Mouse (Mus musculus) adrenal gland (tissue): ENCODE results near the gene Tmem72.

ENCODE experiments used
- intact Hi-C: fragments of 180-260 bp; cut with DNase I; formaldehyde crosslinking; loops from one replicate; pipeline ENCODE4 v1.15.1; 2025
- microRNA-seq, 2 experiments: library from miRNA; unstranded; fragments of <30 nt; microRNA quantifications; one replicate each; pipeline ENCODE4; 2019

The Tmem72 gene

DNA sequence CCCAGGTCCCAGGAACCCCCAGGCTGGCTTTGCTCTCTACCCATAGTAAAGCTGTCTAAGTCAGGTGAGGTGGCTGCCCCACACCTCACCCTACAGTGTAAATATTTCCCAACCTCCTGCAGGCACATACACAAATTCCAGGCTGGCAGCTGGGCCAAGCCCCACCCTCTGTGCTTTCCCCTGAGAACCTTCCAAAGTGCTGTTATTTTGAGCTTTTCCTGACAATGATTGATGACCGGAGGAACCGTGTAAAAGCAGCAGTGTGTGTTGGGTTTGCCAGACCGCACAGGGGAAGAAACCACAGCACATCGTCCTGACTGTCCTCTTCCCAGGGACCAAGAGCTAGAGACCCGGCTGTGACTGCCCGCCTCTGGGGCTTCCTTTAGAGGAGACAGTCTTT is 66.3 kb downstream of the Tmem72 start, which contains the start of gene Depp1:
Depp1 (plus strand) TSS at position 204 of the 400 bp plus-strand sequence.
- intact Hi-C loops, result loop anchor here (5.0 kb wide), 2 partner anchors 47 to 117 kb away; no protein-coding TSS in a partner anchor

DNA sequence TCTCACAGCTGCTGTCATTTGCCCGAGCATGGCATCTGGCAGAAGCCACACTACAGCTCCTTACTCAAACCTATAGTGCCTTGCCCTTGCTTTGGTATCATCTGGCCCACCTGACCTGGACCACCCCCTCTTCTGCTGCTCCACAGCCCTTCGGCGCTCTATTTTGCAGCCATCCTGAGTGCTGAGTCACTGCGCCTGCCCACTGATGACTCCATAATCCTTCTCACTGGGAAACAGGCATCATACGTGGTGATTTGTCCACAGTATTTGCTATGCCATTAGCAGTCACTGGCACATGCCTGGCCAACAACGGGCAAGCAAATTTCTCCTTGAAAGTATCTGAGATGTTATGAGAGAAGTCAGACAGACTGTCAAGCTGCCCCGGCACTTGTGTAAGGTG is 66.9 kb downstream of the Tmem72 start:
- intact Hi-C loops, result loop anchor here (5.0 kb wide), 2 partner anchors 47 to 117 kb away; no protein-coding TSS in a partner anchor

DNA sequence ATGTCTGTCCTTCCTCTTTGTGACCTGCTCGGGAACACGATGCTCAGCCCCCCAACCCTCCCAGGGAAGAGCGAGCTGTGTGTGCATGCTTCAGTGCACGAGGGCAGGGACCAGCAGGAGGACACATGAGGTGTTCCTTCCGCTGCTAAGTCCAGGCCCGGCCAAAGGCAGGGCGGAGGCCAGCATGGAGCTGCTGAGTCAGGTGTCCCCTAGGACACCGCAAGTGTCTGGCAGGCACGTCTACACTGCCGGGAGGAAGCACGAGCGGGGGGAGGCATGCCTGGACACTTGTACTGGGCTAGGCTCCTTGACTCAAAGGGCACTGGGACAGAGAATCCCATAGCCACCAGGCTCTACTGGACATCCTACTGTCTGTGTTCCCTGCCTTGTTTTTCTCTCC is 69.0 kb downstream of the Tmem72 start:
- intact Hi-C loops, result no loop called here

DNA sequence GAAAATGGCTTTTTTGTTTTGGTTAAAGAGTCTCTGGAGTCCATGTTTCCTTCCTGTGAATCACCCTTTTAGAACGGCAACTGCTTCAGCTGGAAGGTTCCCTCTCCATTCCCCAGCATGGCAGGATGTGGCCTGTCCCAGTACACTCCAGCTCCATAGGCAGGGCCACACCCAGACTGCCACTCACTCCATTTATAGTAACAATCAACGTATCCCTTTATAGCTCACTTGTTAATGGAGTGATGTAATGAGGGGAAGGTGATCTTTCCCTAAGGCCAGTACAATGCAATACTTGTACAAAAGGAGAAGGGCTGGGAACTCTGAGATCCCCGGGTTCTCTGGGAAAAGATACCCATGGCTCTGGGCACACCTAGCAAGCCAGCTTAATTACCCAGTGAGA is 72.4 kb downstream of the Tmem72 start:
- intact Hi-C loops, result no loop called here

DNA sequence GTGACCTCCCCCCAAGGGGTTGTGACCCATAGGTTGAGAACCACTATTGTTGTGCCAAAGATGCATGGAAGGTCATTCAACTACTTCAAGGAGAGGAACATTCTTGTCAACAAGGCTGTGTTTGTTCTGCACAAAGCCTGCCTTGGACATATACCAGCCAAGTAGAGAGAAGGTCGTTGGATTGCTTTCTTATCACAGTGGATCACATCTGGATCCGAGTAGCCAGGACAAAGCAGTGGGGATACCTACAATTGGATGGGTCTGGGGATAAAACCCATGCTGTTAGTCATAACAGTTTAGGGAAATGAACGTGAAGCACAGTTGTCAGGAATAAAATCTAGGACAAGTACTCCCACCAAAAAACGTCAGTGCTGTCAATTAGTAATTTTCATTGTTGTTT is 72.8 kb downstream of the Tmem72 start:
- intact Hi-C loops, result no loop called here

DNA sequence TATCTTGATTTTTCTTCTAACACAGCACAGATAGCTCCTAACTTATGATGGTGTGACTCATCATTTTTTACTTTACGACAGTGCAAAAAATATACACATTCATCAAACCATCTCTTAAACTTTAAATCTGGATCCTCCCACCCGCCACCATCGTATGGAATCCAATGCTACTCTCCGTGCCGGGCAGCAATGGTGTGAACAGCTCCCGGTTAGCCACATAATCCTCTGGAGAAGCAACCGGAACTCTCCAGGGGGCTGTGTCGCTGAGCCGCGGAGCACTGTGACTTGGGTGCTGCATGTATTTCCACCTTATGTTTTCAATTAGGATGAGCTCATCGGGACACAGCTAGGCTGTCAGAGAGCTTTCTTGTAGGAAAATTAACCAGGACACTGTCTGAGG is 73.8 kb downstream of the Tmem72 start:
- intact Hi-C loops, result no loop called here

DNA sequence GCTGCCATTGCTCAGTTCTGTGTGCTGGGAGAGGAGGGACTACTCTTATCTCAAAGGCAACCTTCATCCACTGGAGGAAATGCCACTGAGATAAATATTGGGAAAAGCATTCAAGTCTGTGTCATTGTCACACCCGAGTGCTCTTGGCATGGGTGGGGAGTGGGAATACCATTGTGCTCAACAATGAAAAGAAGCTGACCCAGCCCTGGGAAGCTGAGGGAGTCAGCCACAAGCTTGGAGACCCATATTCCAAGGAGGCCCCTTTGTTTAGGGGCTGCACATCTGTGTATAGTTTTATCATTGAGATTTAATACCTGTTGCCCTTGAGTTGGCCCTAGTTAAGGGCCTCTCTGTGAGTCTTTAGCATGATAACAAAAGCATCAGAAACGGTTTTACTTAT is 77.0 kb downstream of the Tmem72 start:
- intact Hi-C loops, result loop anchor here (10.0 kb wide), 1 partner anchor 1185 kb away; no protein-coding TSS in a partner anchor

DNA sequence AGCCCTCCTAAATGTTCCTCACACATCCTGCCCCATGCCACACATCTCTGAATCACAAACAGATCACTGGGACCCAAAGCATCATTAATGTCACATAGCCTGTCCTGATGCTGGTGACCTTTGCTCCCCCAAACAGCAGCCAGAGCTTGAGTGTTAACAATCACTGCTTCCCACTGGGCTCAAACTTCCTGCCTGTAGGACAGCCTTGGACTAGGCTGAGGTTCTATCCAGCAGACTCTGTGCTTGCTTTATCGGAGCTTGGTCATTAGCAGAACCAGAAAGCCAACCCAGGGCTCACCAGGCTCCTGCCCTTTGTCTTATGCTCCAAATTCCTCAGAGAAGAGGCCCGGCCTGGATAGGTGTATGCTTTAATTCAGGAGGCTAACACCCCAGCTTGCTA is 77.8 kb downstream of the Tmem72 start:
- intact Hi-C loops, result loop anchor here (10.0 kb wide), 1 partner anchor 1186 kb away; no protein-coding TSS in a partner anchor

DNA sequence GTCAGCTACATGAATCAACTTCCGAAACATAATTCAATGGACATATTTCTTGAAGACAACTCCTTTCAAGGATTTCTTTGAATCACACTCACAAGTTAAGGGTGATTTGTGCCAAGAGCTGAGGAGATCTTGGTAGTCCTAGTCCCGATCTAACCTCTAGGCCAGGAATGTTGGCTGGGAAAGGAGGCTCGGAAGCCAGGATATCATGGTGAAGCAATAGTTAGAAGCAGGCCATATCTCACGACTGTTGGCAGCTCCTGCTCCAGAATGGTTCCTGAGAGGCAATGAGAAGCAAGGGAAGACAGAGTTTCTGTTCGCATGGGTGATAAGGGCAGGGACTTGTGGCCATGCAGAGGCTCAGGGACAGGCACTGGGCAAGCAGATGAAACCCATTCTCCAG is 79.2 kb downstream of the Tmem72 start:
- intact Hi-C loops, result loop anchor here (10.0 kb wide), 1 partner anchor 1187 kb away; no protein-coding TSS in a partner anchor

DNA sequence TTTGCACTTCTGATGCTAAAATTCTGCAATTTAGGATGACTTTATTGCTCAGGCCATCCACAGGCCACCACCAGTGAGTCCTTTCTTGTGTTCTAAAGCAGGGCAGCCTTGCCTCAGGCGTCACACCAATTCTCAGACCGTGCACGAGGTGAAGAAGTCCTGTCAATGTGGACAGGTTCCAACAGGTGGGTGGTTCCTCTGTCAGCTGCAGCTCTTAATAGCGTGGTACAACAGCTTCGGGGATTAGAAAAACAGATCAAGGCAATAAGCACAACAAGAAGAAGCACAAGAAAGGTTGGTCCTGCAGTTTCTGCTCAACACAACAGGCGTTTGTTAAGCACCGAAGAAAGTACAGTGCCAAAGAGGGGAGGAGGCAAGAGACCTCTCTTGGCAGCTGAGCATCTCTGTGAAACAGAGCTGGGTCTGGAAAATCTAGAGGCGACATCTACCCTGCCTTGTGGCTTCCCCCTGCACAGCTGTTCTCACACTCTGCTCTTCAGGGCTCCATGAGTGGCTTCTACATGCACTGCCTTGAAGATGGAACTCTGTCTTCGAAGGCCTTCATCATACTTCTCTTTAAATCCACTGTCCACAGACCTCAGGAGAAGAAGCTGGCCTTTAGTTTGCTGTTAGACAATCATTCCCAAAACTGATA is 80.0 kb downstream of the Tmem72 start:
- intact Hi-C loops, result loop anchor here (10.0 kb wide), 1 partner anchor 1188 kb away; no protein-coding TSS in a partner anchor

DNA sequence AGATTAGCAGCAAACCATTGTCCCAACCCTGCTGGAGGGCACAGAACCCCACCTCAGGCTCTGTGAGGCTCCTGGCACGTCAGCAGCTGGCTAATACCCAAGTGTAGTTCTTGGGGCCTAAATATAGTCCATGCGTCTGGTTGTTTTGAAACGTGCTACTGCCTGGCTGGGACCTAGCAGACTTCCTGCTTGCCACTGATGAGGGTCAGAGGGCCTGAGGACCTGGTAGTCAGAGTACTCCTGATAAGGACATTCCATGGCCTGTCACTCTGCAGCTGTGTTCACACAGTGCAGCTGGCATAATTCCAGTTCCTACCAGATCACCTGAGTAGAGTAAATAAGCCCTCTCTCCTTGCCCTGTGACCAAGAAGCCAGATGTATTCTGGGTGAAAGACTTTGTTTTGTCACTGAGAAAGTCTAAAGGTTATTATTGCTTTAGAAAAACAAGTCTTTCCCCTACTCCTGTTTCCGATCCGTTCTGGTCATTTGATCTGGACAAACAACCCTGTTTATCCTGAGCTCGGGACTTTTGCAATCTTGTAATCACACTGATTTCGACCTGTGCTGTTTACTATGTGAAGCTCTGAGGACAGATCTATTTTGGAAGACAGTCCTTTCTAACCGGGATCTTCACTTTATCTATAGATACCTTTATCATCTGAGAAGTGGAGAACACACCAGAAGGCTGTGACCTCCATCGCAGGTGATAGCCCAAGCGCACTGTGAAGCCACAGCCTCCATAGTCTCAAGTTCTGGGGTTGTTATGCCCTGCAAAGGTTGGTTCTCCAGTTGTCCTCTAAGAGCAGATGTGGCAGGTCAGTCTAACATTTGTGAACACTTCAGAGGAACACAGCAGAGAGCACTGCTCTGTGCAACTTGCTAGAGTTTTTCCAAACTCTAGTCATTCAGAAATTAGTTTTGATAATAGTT is 81.2 kb downstream of the Tmem72 start:
- intact Hi-C loops, result loop anchor here (10.0 kb wide), 1 partner anchor 1189 kb away; no protein-coding TSS in a partner anchor

DNA sequence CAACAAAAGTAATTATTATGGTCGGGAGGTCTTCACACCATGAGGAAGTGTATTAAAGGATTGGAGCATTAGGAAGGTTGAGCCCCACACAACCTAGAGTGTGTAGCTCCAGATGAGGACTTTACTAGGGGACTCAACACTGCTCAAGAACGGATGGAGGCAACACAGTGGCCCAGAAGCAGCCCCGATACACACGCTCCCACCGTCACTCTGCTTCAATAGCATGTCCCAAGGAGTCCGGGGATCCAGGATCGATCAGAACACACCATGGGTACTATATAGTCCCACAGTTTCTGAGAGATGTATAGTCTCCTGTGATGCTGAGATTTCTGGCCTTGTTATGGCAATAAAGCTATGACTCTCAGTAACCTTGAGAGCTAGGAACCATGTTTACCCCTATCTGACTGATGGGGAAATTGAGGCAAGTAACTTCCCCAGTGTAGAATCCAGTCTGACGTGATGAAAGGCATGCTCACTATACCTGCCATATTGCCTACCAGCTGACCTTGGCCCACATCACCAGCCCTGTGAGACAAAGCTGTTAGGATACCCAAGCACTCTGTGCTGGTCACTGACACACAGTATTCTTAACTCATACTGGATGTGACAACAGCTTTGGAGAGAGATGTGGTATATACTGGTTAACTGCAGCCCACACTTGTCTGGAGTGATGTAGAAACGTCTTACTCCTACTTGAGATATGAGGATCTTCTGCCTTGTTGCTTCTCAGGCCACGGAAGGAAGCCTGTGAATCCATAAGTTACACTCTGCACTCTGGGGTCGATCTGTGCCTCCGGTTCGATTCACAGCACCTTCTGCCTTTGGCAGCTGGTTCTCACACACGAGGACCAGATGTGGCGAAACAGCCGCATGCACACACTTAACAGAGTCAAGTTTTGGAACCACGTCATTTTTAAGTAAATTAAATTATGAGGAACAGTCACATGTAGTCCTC is 82.7 kb downstream of the Tmem72 start:
- intact Hi-C loops, result loop anchor here (10.0 kb wide), 1 partner anchor 1191 kb away; no protein-coding TSS in a partner anchor

DNA sequence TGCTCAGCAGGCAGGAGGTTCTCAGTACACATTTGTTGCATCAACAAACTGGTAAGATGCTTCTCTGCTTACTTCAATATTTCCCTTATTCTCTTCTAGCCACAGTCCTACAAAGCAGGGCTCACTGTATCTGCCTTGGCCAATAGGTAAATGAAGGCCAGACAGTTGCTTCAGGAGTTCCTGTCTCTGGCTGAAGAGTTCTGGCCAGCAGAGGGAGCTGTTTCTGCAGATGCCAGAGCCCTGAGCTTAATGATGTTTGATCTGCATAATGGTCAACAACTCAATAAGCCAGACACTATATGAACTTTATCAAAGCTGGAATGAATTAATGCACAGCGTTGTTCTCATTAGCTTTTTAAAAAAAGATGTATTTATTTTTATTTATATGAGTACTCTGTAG is 84.6 kb downstream of the Tmem72 start:
- intact Hi-C loops, result loop anchor here (10.0 kb wide), 1 partner anchor 1193 kb away; no protein-coding TSS in a partner anchor

DNA sequence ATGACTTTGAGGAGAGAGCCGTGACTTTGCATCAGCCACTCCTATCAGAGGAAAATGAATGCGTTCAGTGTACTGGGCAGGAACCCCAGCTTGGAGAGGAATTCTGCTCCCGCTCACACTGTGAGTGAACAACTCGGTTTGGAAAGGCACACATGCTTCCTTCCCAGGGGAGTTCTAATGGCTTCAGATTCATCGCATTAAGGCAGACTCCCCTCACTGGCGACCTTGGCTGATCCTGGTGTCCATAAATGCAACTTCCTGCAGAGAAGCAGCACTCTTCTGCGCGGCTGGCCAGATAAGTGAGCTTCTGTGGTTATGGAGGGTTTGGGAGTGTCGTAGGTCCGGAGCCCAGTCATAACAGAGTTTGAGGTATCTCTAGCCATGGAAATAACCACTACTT is 86.9 kb downstream of the Tmem72 start:
- intact Hi-C loops, result loop anchor here (10.0 kb wide), 1 partner anchor 1195 kb away; no protein-coding TSS in a partner anchor

Small RNA genes within 50 kb of the gene (microRNA-seq; reads per million reads assigned to microRNA genes)
- 0.23 to 0.99 reads per million in 2 experiments for gene Mir7043
